Mouse (Mus musculus) ES-E14 (cell line): ENCODE measurements around the gene Gal3st4.

Experiments used
- CHD2 ChIP-seq: IDR thresholded peaks from 2 replicates; pipeline ENCODE4 v1.6.1; 2014; ENCODE audit warnings: mild to moderate bottlenecking, low read depth, low read length, inconsistent platforms
- HCFC1 ChIP-seq: IDR thresholded peaks from 2 replicates; pipeline ENCODE4 v1.6.1; 2012; ENCODE audit warnings: low read length, inconsistent platforms, borderline replicate concordance; ENCODE audit not compliant: insufficient read depth
- ZC3H11A ChIP-seq: IDR thresholded peaks from 2 replicates; pipeline ENCODE4 v1.6.1; 2012; ENCODE audit warnings: low read depth, mild to moderate bottlenecking, inconsistent platforms, low read length, borderline replicate concordance

GRCm38 (mm10) chr5:138299613-138300012, 27.0 kb upstream of the Gal3st4 start:
- no peak for TF ChIP-seq HCFC1
- TF ChIP-seq ZC3H11A, result no peak
- TF ChIP-seq CHD2, result no peak
